Mouse (Mus musculus) cerebellum, postnatal 25 days (tissue): ENCODE data around the gene Lrrc28.
A peak's percentile ranks its signal among the peaks of the same experiment; 100 is the strongest.

Source experiments
- DNase-seq, 2 experiments: peaks; one replicate each; pipeline ENCODE4 v3.0.0; 2021; ENCODE audit warnings: mixed read lengths in 2 of 2

The Lrrc28 gene

DNA sequence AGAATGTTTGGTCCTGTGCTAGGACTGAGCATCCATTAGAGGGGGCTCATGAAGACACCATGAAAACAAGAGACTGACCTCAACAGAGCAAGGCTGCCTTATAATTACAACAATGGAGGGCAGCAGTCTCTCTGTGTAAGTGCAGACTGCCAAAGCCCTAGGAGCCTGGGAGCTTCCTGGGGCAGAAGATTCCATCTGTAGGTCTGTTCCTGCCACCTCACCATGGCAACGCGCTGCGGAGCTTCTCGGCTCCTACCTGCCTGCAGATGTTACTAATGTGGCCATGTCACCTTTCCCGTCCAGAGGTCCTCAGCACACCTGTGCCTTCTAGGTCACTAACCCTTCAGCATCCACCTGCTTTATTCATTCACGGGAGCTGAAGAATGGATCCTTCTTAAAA is 52.4 kb downstream of the Lrrc28 start:
- DNase-seq, result peak; percentile 45 to 58

DNA sequence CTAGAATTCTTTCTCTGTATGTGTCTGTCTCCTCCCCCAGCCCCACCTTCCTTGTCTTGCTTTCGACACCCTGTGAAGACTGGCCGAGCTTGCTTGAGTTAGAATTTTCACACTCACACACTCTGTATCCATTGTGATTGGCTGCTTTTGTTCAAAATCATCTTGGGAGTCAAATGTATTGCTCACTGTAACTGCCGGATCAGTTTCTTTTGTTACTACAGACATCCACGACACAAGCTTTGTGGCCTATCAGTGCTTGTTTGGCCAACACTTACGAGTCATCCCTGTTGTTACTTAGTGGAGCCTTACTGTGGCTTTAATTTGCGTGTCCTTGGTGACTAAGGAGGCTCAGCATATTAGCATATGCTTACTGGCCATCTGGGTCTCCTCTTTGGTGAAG is 56.3 kb downstream of the Lrrc28 start:
- DNase-seq, result no peak

DNA sequence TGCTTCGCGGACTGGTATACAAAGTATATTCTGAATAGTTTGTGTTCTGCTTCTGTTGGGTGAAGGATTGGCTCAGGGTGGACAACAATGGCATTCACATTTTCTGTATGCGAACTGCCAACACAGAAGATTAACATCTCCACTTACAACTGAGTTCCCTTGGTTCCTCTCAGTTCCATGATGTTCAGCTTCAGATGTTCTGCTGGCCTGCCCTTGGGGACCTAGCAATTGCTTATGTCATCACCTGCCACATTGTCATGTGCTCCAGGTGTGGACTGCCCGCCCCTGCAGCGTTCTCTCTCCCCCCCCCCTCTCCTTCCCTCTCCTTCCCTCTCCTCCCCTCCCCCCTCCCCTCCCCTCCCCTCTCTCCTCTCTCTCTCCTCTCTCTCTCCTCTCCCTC is 58.6 kb downstream of the Lrrc28 start:
- no peak for DNase-seq

DNA sequence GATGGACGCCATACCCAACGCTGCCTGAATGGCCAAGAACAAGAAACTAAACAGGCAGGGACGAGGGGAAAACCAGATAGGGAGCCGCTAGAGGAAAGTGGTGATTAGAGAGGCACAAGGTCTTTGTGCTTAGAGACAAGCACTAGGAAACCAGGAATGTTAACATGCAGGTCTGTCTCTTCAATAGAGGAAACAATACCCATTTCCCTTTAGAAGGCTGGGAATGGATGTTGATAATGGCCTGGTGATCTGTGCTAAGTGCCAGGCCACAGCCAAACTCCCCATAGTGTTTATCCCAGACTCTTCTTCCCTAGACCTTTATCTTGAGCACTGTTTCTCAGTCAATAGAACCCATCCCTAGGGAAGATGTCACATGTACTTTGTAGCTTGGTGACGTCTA is 61.2 kb downstream of the Lrrc28 start:
- DNase-seq, result no peak

DNA sequence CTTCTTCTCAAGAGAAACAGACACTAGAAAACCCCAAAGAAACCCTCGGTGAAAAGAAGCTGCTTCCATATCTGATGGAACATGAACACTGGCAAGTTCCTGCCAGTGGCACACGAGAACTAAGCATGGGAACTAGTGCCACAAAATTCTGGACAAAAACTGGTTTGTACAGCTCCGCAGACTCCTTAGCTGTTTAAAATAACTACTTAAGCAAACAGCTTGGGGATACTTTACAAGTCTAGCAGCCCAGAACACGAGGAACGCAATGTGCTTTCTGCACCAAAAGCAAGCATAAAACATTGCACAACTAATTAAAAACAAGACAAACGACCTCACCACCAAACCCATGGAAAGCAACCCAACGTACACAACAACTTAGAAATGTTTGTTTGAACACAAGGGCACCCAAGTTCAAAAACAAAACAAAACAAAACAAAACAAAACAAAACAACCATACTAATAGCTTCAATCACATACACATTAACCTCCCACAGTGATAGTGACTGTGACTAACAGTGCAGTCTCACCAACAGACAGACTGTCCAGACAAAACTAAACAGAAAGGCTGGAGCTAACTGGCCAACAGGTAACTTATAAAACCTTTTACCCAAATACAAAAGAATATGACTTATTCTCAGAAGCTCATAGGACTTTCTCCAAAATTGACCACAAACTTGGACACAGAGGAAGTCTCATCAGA is 66.1 kb downstream of the Lrrc28 start:
- DNase-seq, result no peak

DNA sequence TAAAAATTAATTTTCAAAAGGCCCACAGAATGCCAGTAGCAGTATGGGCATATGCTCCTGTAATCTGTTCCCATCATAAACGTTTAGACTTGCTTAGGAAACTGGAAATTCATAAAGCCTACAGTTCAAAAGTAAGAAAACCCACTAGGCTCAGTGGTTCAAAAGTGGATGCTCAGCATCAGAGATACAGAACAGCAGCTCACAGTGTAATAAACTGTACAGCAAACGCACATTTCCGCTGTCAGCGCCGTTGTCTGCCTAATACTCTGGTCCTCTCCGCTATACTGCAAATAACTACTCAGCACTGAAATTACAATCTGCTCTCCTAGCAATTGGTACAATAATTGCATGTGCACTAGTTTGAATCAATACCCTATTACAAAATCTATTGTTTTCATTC is 67.0 kb downstream of the Lrrc28 start:
- no peak for DNase-seq

DNA sequence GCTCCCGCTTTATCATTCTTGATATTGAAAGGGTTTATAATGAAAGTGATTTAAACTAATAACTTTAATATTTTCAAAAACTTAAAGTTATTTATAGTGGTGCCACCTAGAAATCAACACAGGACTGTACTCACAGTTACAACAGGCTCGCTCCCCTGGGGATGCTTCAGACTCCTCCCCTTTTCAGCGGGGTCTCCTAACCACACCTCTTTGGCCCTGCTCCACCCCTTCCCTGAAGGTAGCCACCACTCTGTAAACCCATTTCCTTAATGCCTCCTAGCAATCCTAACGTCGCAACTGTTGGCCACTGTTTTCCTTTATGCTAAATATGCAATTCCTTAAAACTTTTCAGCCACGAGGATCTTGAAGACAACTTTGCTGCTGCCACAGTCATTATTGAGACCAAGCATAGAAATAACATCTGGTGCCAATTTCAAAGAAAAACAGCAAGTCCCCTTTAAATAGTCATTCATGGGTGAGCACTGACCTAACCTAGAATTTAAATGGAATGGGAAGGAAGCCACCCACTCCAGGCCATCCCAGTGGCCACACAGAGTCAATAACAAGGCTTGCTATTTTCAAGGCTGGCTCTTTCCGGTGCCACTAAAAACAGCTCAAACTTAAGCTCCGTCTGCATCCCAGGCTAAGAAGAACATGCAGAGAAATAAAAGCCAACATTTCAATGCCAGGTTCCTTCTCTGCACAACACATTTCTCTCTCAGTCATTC is 78.4 kb downstream of the Lrrc28 start:
- DNase-seq, result peak in 1 of 2 experiments; percentile 40

DNA sequence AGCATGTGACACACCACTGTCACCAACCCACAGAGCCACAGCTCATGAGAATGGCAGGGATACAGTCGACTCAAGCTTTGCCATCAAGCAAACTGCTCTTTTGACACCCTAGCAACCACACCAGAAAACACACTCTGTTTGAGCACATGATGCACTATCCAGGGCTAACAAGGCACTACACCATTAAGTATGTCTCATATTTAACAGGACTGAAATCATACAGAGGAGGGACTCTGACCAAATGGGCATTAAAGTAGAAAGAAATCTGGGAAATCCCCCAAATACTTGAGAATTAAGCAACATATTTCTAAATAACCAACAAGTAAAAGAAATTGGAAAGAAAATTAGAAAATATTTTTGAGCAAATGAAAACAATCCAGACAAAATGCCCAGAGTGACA is 79.9 kb downstream of the Lrrc28 start:
- DNase-seq, result no peak

DNA sequence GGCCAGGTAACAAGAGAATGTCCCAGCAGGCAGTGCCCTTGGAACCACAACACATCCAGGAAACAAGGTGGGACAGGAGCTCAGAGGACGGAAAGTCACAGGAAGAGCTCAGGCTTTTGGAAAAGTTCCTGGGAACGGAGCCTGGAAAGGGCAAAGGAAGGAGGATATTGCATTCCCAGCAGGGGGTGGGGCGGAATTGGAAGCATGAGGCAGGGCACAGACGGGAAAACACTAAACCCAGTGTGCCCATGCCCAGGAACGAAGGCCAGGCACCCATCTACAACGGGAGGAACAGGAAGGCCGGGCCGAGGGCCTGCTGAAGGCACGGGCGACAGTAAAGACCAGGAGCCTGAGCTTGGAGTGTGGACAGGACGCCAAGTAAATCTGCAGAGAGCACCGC is 82.9 kb downstream of the Lrrc28 start:
- DNase-seq, result peak; percentile 85 to 90

DNA sequence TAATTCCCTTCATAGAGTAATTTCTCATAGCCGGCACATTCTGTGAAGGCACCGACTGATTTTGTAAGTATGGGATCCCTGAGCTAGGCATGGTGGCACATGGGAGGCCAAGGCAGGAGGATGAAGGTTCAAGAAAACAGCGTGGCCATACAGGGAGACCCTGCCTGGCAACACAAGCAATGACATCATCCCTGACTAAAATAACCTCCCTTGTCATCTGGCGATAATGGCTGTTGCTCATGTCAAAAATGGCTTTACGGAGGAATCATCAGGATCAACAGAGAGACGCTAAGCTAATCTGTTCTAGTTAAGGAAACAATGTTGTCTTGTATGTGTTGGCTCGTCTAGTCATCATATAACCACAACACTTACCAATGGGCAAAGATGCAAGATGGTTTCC is 85.6 kb downstream of the Lrrc28 start:
- DNase-seq, result no peak

DNA sequence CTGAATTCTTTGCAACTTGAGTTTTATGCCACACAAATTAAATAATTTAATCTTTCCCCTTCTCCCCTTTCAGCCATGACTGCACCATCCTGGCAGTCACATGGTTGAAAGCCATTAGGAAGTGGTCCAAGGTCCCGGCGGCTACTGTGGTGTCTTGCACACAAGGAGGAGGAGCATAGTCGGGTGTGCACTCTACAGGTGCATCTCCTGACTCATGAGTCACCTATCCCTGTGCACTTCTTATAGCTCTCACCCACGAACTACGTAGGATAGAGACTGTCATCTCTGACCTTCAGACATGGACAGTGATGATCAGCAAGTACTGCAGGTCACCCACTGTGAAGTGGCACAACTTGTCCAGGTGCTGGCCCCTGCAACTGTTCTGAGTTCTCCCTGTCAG is 86.8 kb downstream of the Lrrc28 start:
- no peak for DNase-seq

DNA sequence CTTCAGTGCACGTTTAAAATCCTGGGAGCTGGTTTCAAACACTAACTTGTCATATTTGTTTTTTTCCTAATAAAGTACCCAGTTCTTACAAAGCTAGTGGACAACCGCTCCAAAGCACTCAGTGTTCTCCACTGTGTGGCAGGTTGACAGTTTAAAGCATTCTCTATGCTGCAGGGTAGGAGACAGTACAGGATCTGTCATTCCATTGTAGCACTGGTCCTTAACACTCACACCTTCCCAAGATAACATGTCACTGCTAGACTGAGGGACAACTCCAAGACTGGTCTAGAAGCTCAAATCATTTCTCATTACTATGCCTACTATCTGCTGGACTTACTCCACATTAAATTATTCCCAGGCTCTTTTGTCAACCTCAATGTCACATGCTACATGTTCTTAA is 90.2 kb downstream of the Lrrc28 start:
- DNase-seq, result no peak

DNA sequence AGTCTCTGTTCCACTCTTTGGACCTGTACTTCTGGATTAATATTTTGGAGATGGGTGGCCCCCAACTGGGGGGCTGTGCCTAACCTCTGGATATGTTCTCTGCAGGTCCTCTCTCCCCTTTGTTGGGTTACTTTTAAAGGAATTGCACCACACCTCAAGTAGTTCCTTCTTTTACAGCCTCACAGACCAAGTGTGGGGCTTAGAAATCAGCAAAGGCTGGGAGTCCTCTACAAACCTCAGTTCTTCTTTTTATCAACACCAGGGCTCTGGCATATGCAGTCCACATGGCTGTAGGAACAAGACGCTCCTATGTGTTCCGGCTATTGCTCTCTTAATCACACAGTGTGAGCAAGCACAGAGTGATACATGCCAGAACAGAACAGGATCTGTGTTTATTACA is 93.8 kb downstream of the Lrrc28 start:
- DNase-seq, result no peak

DNA sequence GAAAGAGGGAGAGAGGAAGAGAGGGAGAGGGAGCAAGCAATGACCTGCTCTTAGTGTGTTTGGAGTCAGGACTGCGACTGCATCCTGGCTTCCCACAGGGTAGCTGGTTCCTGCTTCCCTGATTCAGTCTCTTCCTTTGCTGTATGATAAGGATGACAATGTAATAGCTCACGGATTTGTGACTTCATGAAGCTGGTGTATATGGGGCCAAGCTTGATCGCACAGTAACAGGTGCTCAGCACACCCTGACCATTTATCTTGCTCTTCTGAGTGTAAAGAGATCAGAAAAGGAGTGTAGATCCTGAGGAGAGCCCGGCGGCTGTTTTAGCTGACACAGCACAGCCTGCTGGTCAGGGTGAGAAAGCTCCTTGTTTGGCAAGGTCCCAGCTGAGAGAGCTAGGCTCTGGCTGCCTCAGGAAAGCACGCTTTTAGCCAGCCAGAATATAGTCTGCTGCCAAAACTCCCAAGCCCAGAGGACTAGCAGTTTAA is 96.0 kb downstream of the Lrrc28 start:
- peak; percentile 86 to 93 for DNase-seq

DNA sequence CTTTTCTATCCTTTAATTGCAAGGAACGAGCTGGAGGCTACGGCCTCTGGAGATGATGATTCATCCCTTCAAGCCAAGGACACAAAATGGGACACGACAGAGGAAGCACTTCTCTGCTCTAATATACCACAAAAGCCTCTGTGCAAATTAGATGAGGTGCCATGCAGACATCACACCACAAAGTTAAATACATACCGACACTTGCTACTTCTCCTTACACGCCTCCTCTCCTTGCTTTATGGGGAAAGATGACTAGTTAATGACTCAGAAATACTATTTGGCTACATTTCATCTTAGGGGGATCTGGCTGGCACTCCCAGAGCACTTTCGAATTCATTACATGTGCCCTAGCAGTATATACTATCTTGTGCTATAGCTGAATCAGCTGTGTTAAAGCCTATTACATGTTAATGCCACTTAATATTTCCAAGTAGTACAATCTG is 96.4 kb downstream of the Lrrc28 start:
- DNase-seq, result no peak

DNA sequence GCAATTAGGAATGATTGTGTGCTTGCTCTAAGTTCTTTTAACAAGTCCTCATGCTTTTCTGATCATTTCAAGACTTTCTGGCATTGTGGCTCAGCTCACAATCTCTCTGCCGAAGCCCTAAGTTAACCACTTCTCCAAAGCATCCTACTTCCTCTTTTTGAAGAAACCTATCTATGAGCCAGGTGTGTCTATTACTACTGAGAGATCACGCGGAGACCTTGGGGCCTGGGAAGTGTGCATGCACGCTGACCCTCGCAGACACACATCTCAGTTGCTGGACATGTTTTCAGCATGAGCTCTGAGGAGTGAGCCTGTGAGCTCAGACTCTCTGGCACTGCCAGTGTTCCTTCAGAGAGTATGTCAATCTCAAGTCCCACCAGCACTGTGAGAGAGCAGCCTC is 98.8 kb downstream of the Lrrc28 start:
- DNase-seq, result no peak

DNA sequence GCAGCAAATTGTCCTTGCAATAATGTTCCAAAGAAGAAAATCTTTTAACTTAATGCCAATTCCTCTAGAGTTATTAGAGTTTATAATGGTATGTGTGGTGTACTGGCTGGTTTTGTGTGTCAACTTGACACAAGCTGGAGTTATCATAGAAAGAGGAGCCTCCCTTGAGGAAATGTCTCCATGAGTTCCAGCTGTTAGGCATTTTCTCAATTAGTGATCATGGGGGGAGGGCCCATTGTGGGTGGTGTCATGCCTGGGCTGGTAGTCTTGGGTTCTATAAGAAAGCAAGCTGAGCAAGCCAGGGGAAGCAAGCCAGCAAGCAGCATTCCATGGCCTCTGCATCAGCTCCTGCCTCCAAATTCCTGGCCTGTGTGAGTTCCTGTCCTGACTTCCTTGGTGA is 100.5 kb downstream of the Lrrc28 start:
- no peak for DNase-seq

DNA sequence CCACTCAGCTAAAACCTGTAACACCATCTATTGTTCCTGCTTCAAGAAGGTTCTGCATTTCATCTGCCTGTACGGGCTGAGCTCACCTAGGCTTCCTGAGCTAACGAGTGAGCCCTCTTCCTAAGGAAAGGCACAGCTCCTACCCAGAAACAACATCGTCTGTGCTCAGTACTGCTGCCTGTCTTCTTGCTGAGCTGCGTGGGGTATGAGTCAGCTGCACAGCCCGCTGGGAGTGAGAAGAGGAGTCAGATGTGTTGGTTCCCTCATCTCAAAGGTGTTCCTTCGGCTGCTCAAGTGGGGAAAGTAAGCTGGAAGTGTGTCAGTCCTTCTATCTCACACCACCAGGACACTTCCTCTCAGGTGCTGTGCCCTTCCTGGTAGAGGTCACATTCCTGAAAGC is 101.4 kb downstream of the Lrrc28 start:
- DNase-seq, result no peak

DNA sequence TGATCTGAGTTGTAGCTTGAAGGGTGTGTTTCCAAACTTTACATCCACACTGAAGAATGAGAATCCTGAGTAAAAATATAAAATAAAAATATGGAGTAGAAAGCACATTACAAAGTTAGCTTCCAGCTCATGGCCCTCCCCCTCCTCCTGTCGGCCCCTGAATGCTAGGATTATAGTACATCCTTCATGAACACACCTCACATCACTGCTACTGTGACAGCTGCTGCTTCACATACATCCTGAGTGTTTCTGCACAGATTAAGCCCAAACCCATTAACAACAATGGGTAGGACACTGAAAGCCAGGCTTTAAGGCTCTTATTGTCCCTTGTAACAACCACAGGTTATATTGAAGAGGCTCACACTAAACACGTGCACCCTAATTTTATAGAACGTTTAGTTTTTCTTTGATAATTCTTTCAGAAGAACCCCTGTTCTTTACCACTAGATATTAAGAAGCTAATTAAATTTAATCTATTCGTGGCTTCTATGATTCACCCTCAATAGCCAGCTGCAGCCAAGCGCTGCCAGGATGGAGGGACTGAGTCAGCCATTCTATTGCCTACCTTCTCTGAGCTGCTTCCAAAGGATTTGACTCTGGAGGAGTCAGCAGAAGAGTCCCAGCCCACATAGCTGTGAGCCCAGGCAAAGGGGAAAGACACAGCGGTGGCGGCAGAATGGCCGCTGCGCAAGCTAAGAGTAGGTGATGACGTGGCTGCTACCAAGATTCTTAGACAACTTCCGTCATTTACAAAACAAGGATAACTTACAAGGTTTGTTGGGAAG is 108.3 kb downstream of the Lrrc28 start:
- DNase-seq, result no peak

DNA sequence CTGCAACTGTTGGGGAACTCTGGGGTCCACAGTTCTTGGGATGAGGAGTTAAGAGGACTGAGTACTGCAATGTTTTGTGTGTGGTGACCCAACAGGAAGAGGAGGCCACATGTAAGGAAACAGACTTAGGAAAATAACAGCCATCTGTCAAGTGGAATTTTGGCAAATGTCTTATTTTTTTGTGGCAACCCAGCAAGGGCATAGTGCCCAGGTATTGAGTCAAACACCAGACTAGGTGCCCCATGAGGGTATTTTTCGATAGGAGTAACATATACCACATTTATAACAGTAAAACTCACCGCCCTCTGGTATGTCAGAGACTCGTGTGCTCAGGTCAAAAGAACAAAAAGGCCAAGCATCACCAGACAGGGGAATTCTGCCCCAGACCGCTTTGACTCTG is 109.1 kb downstream of the Lrrc28 start:
- peak; percentile 43 to 64 for DNase-seq

DNA sequence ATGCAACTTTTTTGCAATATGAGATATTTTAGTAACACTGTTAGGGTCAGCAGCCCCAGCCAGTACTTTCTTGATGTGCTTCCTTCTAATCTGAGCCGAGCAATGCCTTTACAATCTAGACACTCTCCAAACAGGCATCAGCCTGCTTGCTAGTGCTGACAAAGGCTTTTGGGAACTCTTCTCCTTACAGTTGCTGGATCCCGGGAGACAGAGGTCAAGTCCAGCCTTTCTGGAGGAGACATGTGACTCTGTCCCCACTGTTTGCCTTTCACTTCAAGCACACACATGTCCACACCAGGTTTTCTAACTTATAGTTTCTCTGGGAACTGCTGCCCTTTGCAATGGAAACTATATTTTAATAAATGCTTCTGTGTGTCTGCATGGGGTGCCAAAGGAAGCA is 114.1 kb downstream of the Lrrc28 start:
- no peak for DNase-seq

DNA sequence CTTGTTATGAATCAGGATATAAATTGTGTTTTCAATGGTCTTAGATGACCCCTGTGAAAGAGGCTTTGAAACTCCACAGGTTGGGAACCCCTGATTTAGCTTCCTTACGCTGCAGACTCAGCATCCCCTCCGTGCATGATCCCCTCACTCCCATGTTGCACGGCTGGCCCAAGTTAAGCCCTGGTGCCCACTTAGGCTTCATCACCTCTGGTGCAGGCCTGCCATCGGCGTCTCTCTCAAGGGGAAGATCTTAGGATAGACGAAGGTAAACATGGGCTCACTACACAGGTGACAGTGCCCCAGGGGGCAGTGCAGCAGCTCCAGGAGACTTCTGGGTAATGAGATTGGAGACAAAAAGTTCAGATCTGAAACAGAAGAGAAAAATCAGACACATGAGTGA is 115.7 kb downstream of the Lrrc28 start:
- no peak for DNase-seq

DNA sequence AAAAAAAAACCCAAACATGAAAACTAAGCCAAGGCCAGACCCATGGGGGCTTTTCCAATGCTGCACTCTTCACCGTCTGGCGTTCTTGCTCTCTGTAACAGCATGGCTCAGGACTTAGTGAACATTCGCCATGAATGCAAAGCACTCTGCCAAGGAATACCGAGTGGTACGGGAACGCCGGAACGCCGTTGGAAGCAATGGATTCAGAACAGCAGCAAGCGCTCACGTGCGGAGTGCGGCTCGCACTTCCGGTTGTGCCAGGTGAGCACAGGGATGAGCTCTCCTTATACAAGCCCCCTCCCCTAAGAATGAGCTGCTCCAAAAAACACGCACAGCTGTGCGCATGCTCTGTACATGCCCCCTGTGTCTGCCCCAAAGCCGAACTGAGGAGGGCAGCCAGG is 116.2 kb downstream of the Lrrc28 start:
- peak; percentile 49 to 50 for DNase-seq
